Mouse (Mus musculus) MEL (cell line): ENCODE data around the gene Grap.

Experiments used
- CHD1 ChIP-seq: IDR thresholded peaks from 2 replicates; pipeline ENCODE4 v1.6.1; 2012; ENCODE audit warnings: low read depth, mild to moderate bottlenecking, inconsistent platforms, low read length, improper control_type of control experiment
- CHD2 ChIP-seq: IDR thresholded peaks from 2 replicates; pipeline ENCODE4 v1.6.1; 2011; ENCODE audit warnings: low read length, improper control_type of control experiment
- CTCF ChIP-seq, 3 experiments: IDR thresholded peaks in 2 of 3; conservative IDR thresholded peaks in 1 of 3; 2 replicates each; pipeline ENCODE4 v1.5.1; 2011 to 2012; ENCODE audit warnings: low read length in 3 of 3, low read depth in 2 of 3, mild to moderate bottlenecking in 2 of 3, improper control_type of control experiment in 1 of 3, inconsistent platforms in 1 of 3, mixed read lengths in 1 of 3, moderate library complexity in 1 of 3; ENCODE audit not compliant: control insufficient read depth in 1 of 3, insufficient read depth in 1 of 3, poor library complexity in 1 of 3, severe bottlenecking in 1 of 3
- EP300 ChIP-seq, 2 experiments: IDR thresholded peaks; 2 replicates each; pipeline ENCODE4 v1.6.1; 2011; ENCODE audit warnings: improper control_type of control experiment in 2 of 2, low read length in 2 of 2, low read depth in 1 of 2, mild to moderate bottlenecking in 1 of 2
- GABPA ChIP-seq: IDR thresholded peaks from 2 replicates; pipeline ENCODE4 v1.6.1; 2012; ENCODE audit warnings: low read depth, mild to moderate bottlenecking, inconsistent platforms, low read length, improper control_type of control experiment, moderate library complexity
- GATA1 ChIP-seq: IDR thresholded peaks from 2 replicates; pipeline ENCODE4 v1.6.1; 2011; ENCODE audit warnings: low read depth, low read length, improper control_type of control experiment
- KAT2A ChIP-seq: conservative IDR thresholded peaks from 2 replicates; pipeline ENCODE4 v1.6.1; 2012; ENCODE audit warnings: low read depth, low read length, improper control_type of control experiment, inconsistent platforms
- NRF1 ChIP-seq: IDR thresholded peaks from 2 replicates; pipeline ENCODE4 v1.6.1; 2014; ENCODE audit warnings: low read depth, mild to moderate bottlenecking, inconsistent platforms, low read length, improper control_type of control experiment, moderate library complexity; ENCODE audit not compliant: poor library complexity, insufficient read depth, severe bottlenecking
- POLR2A ChIP-seq, 2 experiments: IDR thresholded peaks; 2 replicates each; pipeline ENCODE4 v1.6.1; 2011 to 2012; ENCODE audit warnings: low read length in 2 of 2, mild to moderate bottlenecking in 2 of 2, control low read depth in 1 of 2, improper control_type of control experiment in 1 of 2, low read depth in 1 of 2, moderate library complexity in 1 of 2; ENCODE audit not compliant: control insufficient read depth in 1 of 2, insufficient read depth in 1 of 2, poor library complexity in 1 of 2
- USF1 ChIP-seq: IDR thresholded peaks from 2 replicates; pipeline ENCODE4 v1.6.1; 2014; ENCODE audit warnings: low read depth, mild to moderate bottlenecking, inconsistent platforms, low read length, improper control_type of control experiment, moderate library complexity

- no peak for TF ChIP-seq CHD2
- TF ChIP-seq GABPA = no peak
- TF ChIP-seq CHD1 = no peak
- TF ChIP-seq EP300 (IDR thresholded peaks at IDR 0.05; ENCODE audit: low read depth in 1 of 2, low read length in 2 of 2) = no peak
- TF ChIP-seq GATA1 = no peak
- TF ChIP-seq USF1 = no peak
- no peak for TF ChIP-seq KAT2A
- no peak for TF ChIP-seq POLR2A (IDR thresholded peaks at IDR 0.05; ENCODE audit: control insufficient read depth in 1 of 2, insufficient read depth in 1 of 2, low read depth in 1 of 2, low read length in 2 of 2, poor library complexity in 1 of 2)
- no peak for TF ChIP-seq NRF1
- TF ChIP-seq CTCF (IDR thresholded peaks at IDR 0.05 in 2 of 3, conservative IDR thresholded peaks at IDR 0.05 in 1 of 3; ENCODE audit: control insufficient read depth in 1 of 3, insufficient read depth in 1 of 3, low read depth in 2 of 3, low read length in 3 of 3, poor library complexity in 1 of 3, severe bottlenecking in 1 of 3) = no peak
Observed at GRCm38 (mm10) chr11:61676216-61676854, 23.3 kb downstream of the Grap start.
